ENCODE assay signal across 23 mouse cellular contexts in genomic region chr3:66698083-66698482, GRCm38 (mm10).
DNase-seq lines count a peak whose midpoint lies in the region; ATAC-seq and TF ChIP-seq lines count a peak whose summit lies in the region.
"Had no signal": no experiment of that assay in that cellular context is flagged by ENCODE, and none has a peak within 500 bp of the region (broad histone marks: within the 10 kb centered on the region; RNA-seq: fewer than 3 reads in every experiment).

No protein-coding gene starts in this region.

- no peaks in the 10 kb centered on the region for H3K27me3 ChIP-seq in heart, embryonic 15.5 days
- H3K27me3 ChIP-seq: embryonic facial prominence, embryonic 12.5 days; hindbrain, embryonic 15.5 days; intestine, embryonic 15.5 days; neural tube, embryonic 13.5 days; Patski had no signal

- H3K4me1 ChIP-seq in heart, embryonic 15.5 days (replicated peaks) = peaks cover 3% of the 10 kb centered on the region; the same call in 1 of the 2 replicates
- H3K4me1 ChIP-seq: hindbrain, embryonic 15.5 days; intestine, embryonic 15.5 days; neural tube, embryonic 13.5 days had no signal

- TF ChIP-seq CTCF in left cerebral cortex, adult 2 months (IDR thresholded peaks at IDR 0.05) = no peak

- no peaks in the 10 kb centered on the region for H3K36me3 ChIP-seq in heart, embryonic 15.5 days
- H3K36me3 ChIP-seq: embryonic facial prominence, embryonic 12.5 days; hindbrain, embryonic 15.5 days; intestine, embryonic 15.5 days; neural tube, embryonic 13.5 days had no signal

- 35% methylated on average over 5 of the region's 5 CpGs for WGBS in heart, embryonic 15.5 days

- H3K4me2 ChIP-seq in heart, embryonic 15.5 days = no peak overlapping the region
- H3K4me2 ChIP-seq: embryonic facial prominence, embryonic 12.5 days; hindbrain, embryonic 15.5 days; intestine, embryonic 15.5 days; neural tube, embryonic 13.5 days had no signal

- no peak for DNase-seq in heart, postnatal 25 days (ENCODE audit: low spot score)
- DNase-seq in left cerebral cortex, postnatal 14 days (ENCODE audit: low spot score in 2 of 2) = peak; percentile 21 to 69
- DNase-seq in left cerebral cortex, adult 2 months (ENCODE audit: extremely low spot score in 1 of 2, low spot score in 2 of 2) = no peak
- peak; percentile 72 for DNase-seq in adipocyte (ENCODE audit: low spot score)
- peak; percentile 7 to 8 for DNase-seq in frontal cortex, postnatal 10 days (ENCODE audit: low spot score in 2 of 2)
- no peak for DNase-seq in thymus, postnatal 0 days (ENCODE audit: low spot score)
- DNase-seq: adrenal gland, postnatal 10 days; cerebellum, adult 9-11 months; gastrocnemius, postnatal 36 days; kidney, postnatal 36 days; layer of hippocampus, adult 9-11 months; lung, adult 18-20 months; lung, postnatal 14 days; midbrain, embryonic 14.5 days; thymus, postnatal 25 days had no signal

- peak overlapping the region; percentile 52; the same call in 1 of the 2 replicates for H3K27ac ChIP-seq in heart, embryonic 15.5 days
- no peak overlapping the region for H3K27ac ChIP-seq in left cerebral cortex, adult 2 months
- H3K27ac ChIP-seq: embryonic facial prominence, embryonic 12.5 days; hindbrain, embryonic 15.5 days; intestine, embryonic 15.5 days; neural tube, embryonic 13.5 days; stomach, postnatal 0 days had no signal

- 0 out of 2 replicates have a peak, but pooled peaks have one; percentile 53 for ATAC-seq in heart, embryonic 15.5 days (replicated peaks; ENCODE audit: insufficient number of reproducible peaks, insufficient read depth, low FRiP score, low read depth)
- ATAC-seq: forebrain, embryonic 16.5 days; intestine, embryonic 15.5 days; Patski had no signal

- no peak overlapping the region for H3K4me3 ChIP-seq in heart, embryonic 15.5 days
- H3K4me3 ChIP-seq in left cerebral cortex, adult 2 months = no peak overlapping the region
- H3K4me3 ChIP-seq: embryonic facial prominence, embryonic 12.5 days; hindbrain, embryonic 15.5 days; intestine, embryonic 15.5 days; neural tube, embryonic 13.5 days had no signal

- no peaks in the 10 kb centered on the region for H3K9me3 ChIP-seq in heart, embryonic 15.5 days (replicated peaks)
- H3K9me3 ChIP-seq: embryonic facial prominence, embryonic 12.5 days; hindbrain, embryonic 15.5 days; intestine, embryonic 15.5 days; neural tube, embryonic 13.5 days had no signal

- H3K9ac ChIP-seq in heart, embryonic 15.5 days = no peak overlapping the region
- H3K9ac ChIP-seq: embryonic facial prominence, embryonic 12.5 days; hindbrain, embryonic 15.5 days; intestine, embryonic 15.5 days; neural tube, embryonic 13.5 days had no signal

- intact Hi-C loops in heart, postnatal 25 days (cut with DNase I) = no loop called here
- intact Hi-C loops in left cerebral cortex, postnatal 14 days (cut with DNase I) = no loop called here
- intact Hi-C loops in left cerebral cortex, adult 2 months (cut with DNase I) = no loop called here

Comparison
In these comparisons a context has a peak if more than half of its experiments do, and no peak if none do; other contexts are left out.
1. DNase-seq: peak in left cerebral cortex, postnatal 14 days (2 of 2), adipocyte (single experiment) and frontal cortex, postnatal 10 days (2 of 2); none in heart, postnatal 25 days (single experiment), left cerebral cortex, adult 2 months (0 of 2) and thymus, postnatal 0 days (single experiment).